Mouse (Mus musculus) embryonic facial prominence, embryonic 13.5 days (tissue): ENCODE results near the gene Rnf225. TPM values are rescaled to one million over a fixed set of nuclear protein-coding genes. Genes with fewer than 3 reads are reported as not detected.
"Not testable (repeated sequence)": the region's sequence is repeated elsewhere in the genome, so short reads cannot be mapped to it uniquely, and the experiment has no call there.

ENCODE experiments used
- ATAC-seq: fragments of 200-750 bp; cut with Nextera tagmentation; 2 replicates; pipeline ENCODE4 v1.8.0; 2017; ENCODE audit warnings: low read depth; ENCODE audit not compliant: insufficient number of reproducible peaks, insufficient read depth, low FRiP score, low TSS enrichment
- H3K27ac ChIP-seq: fragments of 300-500 bp; sonication (generic); 2 replicates; pipeline ENCODE4 v1.5.1; 2015; ENCODE audit warnings: moderate library complexity, mild to moderate bottlenecking, inconsistent platforms
- H3K27me3 ChIP-seq: fragments of 300-500 bp; sonication (generic); 2 replicates; pipeline ENCODE4 v1.6.1; 2015; ENCODE audit warnings: mild to moderate bottlenecking, inconsistent platforms
- H3K36me3 ChIP-seq: fragments of 300-500 bp; sonication (generic); 2 replicates; pipeline ENCODE4 v1.6.1; 2015; ENCODE audit warnings: mild to moderate bottlenecking, inconsistent platforms
- H3K4me1 ChIP-seq: fragments of 300-500 bp; sonication (generic); 2 replicates; pipeline ENCODE4 v1.6.1; 2015; ENCODE audit warnings: inconsistent platforms
- H3K4me2 ChIP-seq: fragments of 300-500 bp; sonication (generic); 2 replicates; pipeline ENCODE4 v1.6.1; 2015; ENCODE audit warnings: moderate library complexity, mild to moderate bottlenecking, inconsistent platforms
- H3K4me3 ChIP-seq: fragments of 300-500 bp; sonication (generic); 2 replicates; pipeline ENCODE4 v1.5.1; 2015; ENCODE audit warnings: mild to moderate bottlenecking, inconsistent platforms
- H3K9ac ChIP-seq: fragments of 300-500 bp; sonication (generic); 2 replicates; pipeline ENCODE4 v1.6.1; 2015; ENCODE audit warnings: mild to moderate bottlenecking, inconsistent platforms
- H3K9me3 ChIP-seq: fragments of 300-500 bp; sonication (generic); 2 replicates; pipeline ENCODE4 v1.6.1; 2016; ENCODE audit warnings: inconsistent platforms
- WGBS: fragments of 180-500 bp; shearing (Covaris S2); methylation state at CpG from one replicate; pipeline ENCODE4 v1.1.7; 2015; ENCODE audit warnings: mixed read lengths; 5-methylcytosine and 5-hydroxymethylcytosine counted together
- polyA plus RNA-seq: library from polyadenylated mRNA; unstranded; fragments of >200 nt; fragmentation: Nextera tagmentation; extraction: Ambion mirVana; gene quantifications from 2 replicates; pipeline ENCODE4 v1.2.1, GENCODE M21; 2015

Gene Rnf225
- 0.66 and 1.1 TPM in 2 replicates for polyA plus RNA-seq

DNA sequence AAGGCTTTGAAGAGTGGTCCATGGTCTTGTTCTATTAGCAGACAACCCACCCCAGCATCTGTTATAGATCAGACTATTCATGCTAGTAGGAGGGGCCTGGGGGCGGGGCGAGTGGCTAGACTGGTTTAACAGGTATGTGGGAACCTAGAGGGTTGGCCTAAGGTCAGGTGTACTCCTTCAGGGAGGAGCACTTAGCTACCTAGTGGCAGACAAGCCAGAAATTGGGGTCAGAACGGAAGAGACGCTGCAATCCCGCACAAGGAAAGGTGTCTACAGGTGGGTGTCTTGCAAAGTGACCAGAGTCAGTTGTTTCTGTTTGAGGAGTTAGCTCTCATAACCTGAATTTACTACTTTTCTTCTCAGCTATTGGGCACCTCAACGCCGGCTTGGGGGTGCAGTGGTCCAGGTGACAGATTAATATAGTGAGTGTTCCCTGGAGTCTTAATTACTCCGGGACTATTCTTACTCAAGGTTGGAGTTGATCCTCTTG lies at the start of gene Rnf225:
Gene Rnf225, plus strand, starts transcription at position 226 of the 490 bp plus-strand sequence.
- H3K36me3 ChIP-seq: peaks cover 46% of the 10 kb centered on the region
- no peak within 1 kb of the TSS for H3K27ac ChIP-seq
- peaks cover 40% of the 10 kb centered on the region for H3K27me3 ChIP-seq
- H3K9ac ChIP-seq: peak within 1 kb of the TSS; percentile 74
- peak; percentile 63; the same call in 1 of the 2 replicates for ATAC-seq
- no peaks in the 10 kb centered on the region for H3K9me3 ChIP-seq
- H3K4me2 ChIP-seq: peak within 1 kb of the TSS; percentile 69
- H3K4me1 ChIP-seq: peaks cover 36% of the 10 kb centered on the region
- peak within 1 kb of the TSS; percentile 40 for H3K4me3 ChIP-seq
- 18% methylated on average over 8 of the region's 8 CpGs for WGBS

- H3K36me3 ChIP-seq: peaks cover 8% of the 10 kb centered on the region
- H3K9me3 ChIP-seq: no peaks in the 10 kb centered on the region
- no peak overlapping the region for H3K4me2 ChIP-seq
- no peak overlapping the region for H3K27ac ChIP-seq
- H3K4me3 ChIP-seq: no peak overlapping the region
- no peak for ATAC-seq
- H3K4me1 ChIP-seq: peaks cover 12% of the 10 kb centered on the region
- no peaks in the 10 kb centered on the region for H3K27me3 ChIP-seq
- H3K9ac ChIP-seq: no peak overlapping the region
Observed at GRCm38 (mm10) chr7:12880036-12880435, 47.2 kb upstream of the Rnf225 start.

DNA sequence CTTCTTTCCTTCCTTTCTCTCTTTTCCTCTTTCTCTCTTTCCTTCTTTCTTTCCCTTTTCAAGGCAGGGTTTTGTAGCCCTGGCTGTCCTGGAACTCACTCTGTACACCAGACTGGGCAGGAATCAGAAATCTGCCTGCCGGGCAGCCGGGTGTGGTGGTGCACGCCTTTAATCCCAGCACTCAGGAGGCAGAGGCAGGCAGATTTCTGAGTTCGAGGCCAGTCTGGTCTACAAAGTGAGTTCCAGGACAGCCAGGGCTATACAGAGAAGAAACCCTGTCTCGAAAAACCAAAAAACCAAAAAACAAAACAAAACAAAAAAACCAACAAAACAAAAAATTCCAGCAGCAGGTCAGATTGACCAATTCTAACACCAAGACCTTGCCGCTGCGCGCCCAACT lies 46.7 kb upstream of the Rnf225 start:
- Histone ChIP-seq H3K9ac (0 out of 2 replicates have a peak overlapping the region, but pooled peaks have one; percentile 54), H3K4me3 (peak overlapping the region; percentile 82), H3K4me2 (peak overlapping the region; percentile 85), H3K36me3 (peaks cover 13% of the 10 kb centered on the region), H3K4me1 (peaks cover 12% of the 10 kb centered on the region)
- not testable (repeated sequence) for H3K9me3 ChIP-seq, H3K27ac ChIP-seq, ATAC-seq, H3K27me3 ChIP-seq
- WGBS: 40% methylated on average over 8 of the region's 8 CpGs

DNA sequence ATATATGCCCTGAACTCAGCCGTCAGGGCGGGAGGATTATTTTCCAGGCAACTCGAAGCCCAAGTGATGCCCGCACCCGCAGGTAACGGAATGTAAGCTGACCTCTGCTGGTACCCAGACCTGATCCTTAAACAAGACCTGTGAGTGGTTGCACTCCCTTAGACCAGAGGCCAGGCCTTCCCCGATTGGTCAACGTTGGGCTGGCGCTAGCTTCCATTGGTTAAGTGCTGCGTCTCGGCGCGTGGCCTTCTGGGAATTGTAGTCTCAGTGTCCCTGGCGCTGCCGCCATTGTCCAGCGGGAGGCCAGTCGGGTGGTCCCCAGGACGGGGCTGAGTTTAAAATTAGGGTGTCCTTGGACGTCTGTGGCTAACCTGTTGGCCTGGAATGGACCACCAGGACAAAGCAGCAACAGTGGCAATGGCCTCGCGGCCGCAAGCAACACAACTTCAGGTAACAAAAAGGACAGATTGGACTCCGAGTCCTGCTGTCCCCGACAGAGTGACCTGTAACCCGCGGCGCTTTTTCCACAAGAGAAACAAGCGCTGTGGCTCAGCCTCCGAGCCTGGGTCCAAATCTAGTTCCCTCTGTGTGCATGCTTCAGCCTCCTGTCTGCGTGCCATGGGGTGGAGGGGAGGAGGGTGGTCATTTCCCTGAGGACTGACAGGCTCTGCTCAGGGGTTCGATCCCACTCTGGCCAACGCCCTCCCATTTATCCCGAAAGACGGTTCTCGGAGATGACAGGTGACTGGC lies 46.1 kb upstream of the Rnf225 start, which contains the start of gene Zfp128:
Gene Zfp128, plus strand, starts transcription at position 267 of the 750 bp plus-strand sequence.
- H3K9me3 ChIP-seq: no peaks in the 10 kb centered on the region
- H3K9ac ChIP-seq: peak within 1 kb of the TSS; percentile 85
- no peaks in the 10 kb centered on the region for H3K27me3 ChIP-seq
- peak; percentile 97 for ATAC-seq
- H3K27ac ChIP-seq: no peak within 1 kb of the TSS
- under 1% methylated on average over 35 of the region's 35 CpGs for WGBS
- H3K36me3 ChIP-seq: peaks cover 19% of the 10 kb centered on the region
- peak within 1 kb of the TSS; percentile 82 for H3K4me3 ChIP-seq
- peaks cover 12% of the 10 kb centered on the region for H3K4me1 ChIP-seq
- H3K4me2 ChIP-seq: peak within 1 kb of the TSS; percentile 85

GRCm38 (mm10) chr7:12886563-12887266 lies 40.5 kb upstream of the Rnf225 start:
- Histone ChIP-seq H3K9me3 (no peaks in the 10 kb centered on the region), H3K9ac (no peak overlapping the region), H3K4me2 (no peak overlapping the region), H3K27me3 (no peaks in the 10 kb centered on the region), H3K4me1 (peaks cover 8% of the 10 kb centered on the region), H3K36me3 (peaks cover 68% of the 10 kb centered on the region), H3K27ac (no peak overlapping the region), H3K4me3 (no peak overlapping the region)
- no peak for ATAC-seq
- WGBS: 88% methylated on average over 12 of the region's 12 CpGs

GRCm38 (mm10) chr7:12887585-12887984 lies 39.6 kb upstream of the Rnf225 start:
- H3K27me3 ChIP-seq: no peaks in the 10 kb centered on the region
- H3K4me2 ChIP-seq: no peak overlapping the region
- no peaks in the 10 kb centered on the region for H3K4me1 ChIP-seq
- WGBS: 94% methylated on average over 5 of the region's 5 CpGs
- H3K4me3 ChIP-seq: no peak overlapping the region
- no peak for ATAC-seq
- H3K9ac ChIP-seq: no peak overlapping the region
- H3K9me3 ChIP-seq: no peaks in the 10 kb centered on the region
- peaks cover 74% of the 10 kb centered on the region for H3K36me3 ChIP-seq
- H3K27ac ChIP-seq: no peak overlapping the region

DNA sequence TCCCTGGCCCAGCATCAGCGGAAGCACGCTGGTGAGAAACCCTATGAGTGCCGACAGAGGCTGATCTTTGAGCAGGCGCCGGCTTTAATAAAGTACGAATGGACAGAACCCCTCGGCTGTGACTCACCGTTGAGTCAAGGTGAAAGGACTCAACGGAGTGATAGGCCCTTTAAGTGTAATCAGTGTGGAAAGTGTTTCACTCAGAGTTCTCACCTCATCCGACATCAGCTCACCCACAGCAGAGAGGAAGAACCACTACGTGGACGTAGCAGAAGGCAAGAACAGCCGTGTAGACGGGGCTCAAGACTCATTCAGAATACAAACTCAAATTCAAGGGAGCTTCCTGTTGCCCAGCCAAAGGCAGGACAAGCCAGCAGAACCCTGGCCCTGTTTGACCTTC lies 36.3 kb upstream of the Rnf225 start:
- Histone ChIP-seq H3K27me3 (no peaks in the 10 kb centered on the region), H3K9ac (no peak overlapping the region), H3K4me3 (no peak overlapping the region), H3K4me1 (no peaks in the 10 kb centered on the region), H3K27ac (no peak overlapping the region), H3K9me3 (no peaks in the 10 kb centered on the region), H3K36me3 (peaks cover 56% of the 10 kb centered on the region), H3K4me2 (no peak overlapping the region)
- no peak for ATAC-seq
- WGBS: 93% methylated on average over 14 of the region's 14 CpGs

- no peaks in the 10 kb centered on the region for H3K9me3 ChIP-seq
- H3K4me1 ChIP-seq: no peaks in the 10 kb centered on the region
- no peak overlapping the region for H3K9ac ChIP-seq
- H3K27ac ChIP-seq: no peak overlapping the region
- no peak overlapping the region for H3K4me2 ChIP-seq
- H3K36me3 ChIP-seq: peaks cover 52% of the 10 kb centered on the region
- no peak overlapping the region for H3K4me3 ChIP-seq
- H3K27me3 ChIP-seq: no peaks in the 10 kb centered on the region
- no peak for ATAC-seq
- 81% methylated on average over 1 of the region's 1 CpGs for WGBS
Observed at GRCm38 (mm10) chr7:12891334-12891733, 35.9 kb upstream of the Rnf225 start.

DNA sequence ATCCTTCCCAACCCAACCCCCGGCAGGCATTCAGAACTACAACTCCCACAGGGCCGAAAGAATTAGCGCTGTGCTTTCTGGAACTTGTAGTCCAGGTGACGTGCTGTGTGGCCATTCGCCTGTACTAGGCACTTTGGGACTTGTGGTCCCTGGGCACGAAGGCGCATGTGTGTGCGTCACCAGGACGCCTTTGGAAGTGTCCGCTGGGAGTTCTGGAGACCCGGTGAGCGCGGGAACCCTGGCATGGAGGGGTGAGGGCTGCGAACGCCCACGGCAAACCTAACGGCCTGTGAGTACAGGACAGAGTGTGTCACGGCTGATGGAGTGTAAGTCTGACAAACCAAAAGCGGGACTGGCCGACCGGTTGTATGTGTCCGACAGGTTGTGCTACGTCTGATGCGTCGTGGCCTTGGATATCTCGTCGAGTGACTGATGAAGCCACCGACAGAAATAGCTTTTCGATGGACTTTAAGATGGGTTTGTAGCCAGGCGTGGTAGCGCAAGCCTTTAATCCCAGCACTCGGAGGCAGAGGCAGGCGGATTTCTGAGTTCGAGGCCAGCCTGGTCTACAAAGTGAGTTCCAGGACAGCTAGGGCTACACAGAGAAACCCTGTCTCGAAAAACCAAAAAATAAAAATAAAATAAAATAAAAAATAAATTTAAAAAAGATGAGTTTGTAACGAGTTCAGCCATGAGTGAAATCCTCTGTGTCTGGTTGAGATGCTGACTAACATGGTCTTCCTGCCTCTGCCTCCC lies 29.4 kb upstream of the Rnf225 start, which contains the start of gene Zscan22:
Gene Zscan22, plus strand, starts transcription at position 161 of the 756 bp plus-strand sequence.
- ATAC-seq: peak; percentile 98
- Histone ChIP-seq H3K4me2 (peak within 1 kb of the TSS; percentile 59), H3K27ac (no peak within 1 kb of the TSS), H3K9ac (peak within 1 kb of the TSS; percentile 77), H3K27me3 (no peaks in the 10 kb centered on the region), H3K4me1 (peaks cover 7% of the 10 kb centered on the region), H3K9me3 (no peaks in the 10 kb centered on the region), H3K4me3 (peak within 1 kb of the TSS; percentile 70), H3K36me3 (peaks cover 7% of the 10 kb centered on the region)
- WGBS: 7% methylated on average over 36 of the region's 36 CpGs

GRCm38 (mm10) chr7:12901517-12901916 lies 25.7 kb upstream of the Rnf225 start:
- Histone ChIP-seq H3K36me3 (peaks cover 43% of the 10 kb centered on the region), H3K9me3 (no peaks in the 10 kb centered on the region), H3K4me1 (peaks cover 7% of the 10 kb centered on the region), H3K4me3 (no peak overlapping the region), H3K9ac (no peak overlapping the region), H3K27me3 (no peaks in the 10 kb centered on the region), H3K4me2 (no peak overlapping the region), H3K27ac (no peak overlapping the region)
- WGBS: 94% methylated on average over 5 of the region's 5 CpGs
- no peak for ATAC-seq

GRCm38 (mm10) chr7:12903623-12904022 lies 23.6 kb upstream of the Rnf225 start:
- H3K4me1 ChIP-seq: peaks cover 3% of the 10 kb centered on the region
- H3K27me3 ChIP-seq: no peaks in the 10 kb centered on the region
- H3K36me3 ChIP-seq: peaks cover 64% of the 10 kb centered on the region
- H3K4me2 ChIP-seq: no peak overlapping the region
- no peak for ATAC-seq
- 55% methylated on average over 10 of the region's 10 CpGs for WGBS
- H3K27ac ChIP-seq: no peak overlapping the region
- H3K4me3 ChIP-seq: no peak overlapping the region
- peak overlapping the region; percentile 16; the same call in 1 of the 2 replicates for H3K9ac ChIP-seq
- H3K9me3 ChIP-seq: no peaks in the 10 kb centered on the region
